Mouse (Mus musculus): ENCODE results near the gene Ccdc62. TPM values are rescaled to one million over a fixed set of nuclear protein-coding genes. Genes with fewer than 3 reads are reported as not detected.
A peak's percentile ranks its signal among the peaks of the same experiment; 100 is the strongest.

Ccdc62 gene
- polyA plus RNA-seq, 1 experiment from 2014 or later: 4.1 TPM

- Histone ChIP-seq H3K9ac (no peak overlapping the region), H3K27me3 (peaks cover 41% of the 10 kb centered on the region), H3K36me3 (no peaks in the 10 kb centered on the region), H3K27ac (no peak overlapping the region), H3K4me3 (replicated peaks) (no peak overlapping the region), H3K9me3 (replicated peaks) (no peaks in the 10 kb centered on the region), H3K4me1 (replicated peaks) (peaks cover 23% of the 10 kb centered on the region), H3K4me2 (no peak overlapping the region)
- no peak for DNase-seq
- 65% methylated on average over 4 of the region's 4 CpGs for WGBS (ENCODE audit: insufficient replicate concordance)
- ATAC-seq (ENCODE audit: low read depth): no peak
These were observed 40.1 kb downstream of the Ccdc62 start for GRCm38 (mm10) chr5:123970576-123970975.

- Histone ChIP-seq H3K4me2 (no peak overlapping the region), H3K27me3 (peaks cover 52% of the 10 kb centered on the region), H3K9ac (no peak overlapping the region), H3K27ac (no peak overlapping the region), H3K4me1 (replicated peaks) (peaks cover 36% of the 10 kb centered on the region), H3K36me3 (no peaks in the 10 kb centered on the region), H3K9me3 (replicated peaks) (no peaks in the 10 kb centered on the region), H3K4me3 (replicated peaks) (no peak overlapping the region)
- 62% methylated on average over 6 of the region's 6 CpGs for WGBS (ENCODE audit: insufficient replicate concordance)
- DNase-seq (no peak), ATAC-seq (ENCODE audit: low read depth) (no peak)
These were observed 42.0 kb downstream of the Ccdc62 start for GRCm38 (mm10) chr5:123972453-123972852.

GRCm38 (mm10) chr5:123973299-123974178 is 43.1 kb downstream of the Ccdc62 start, which contains the start of gene Hip1r:
Gene Hip1r, plus strand, starts transcription at chr5:123973628.
- H3K36me3 ChIP-seq: no peaks in the 10 kb centered on the region
- WGBS (ENCODE audit: insufficient replicate concordance): 2% methylated on average over 86 of the region's 106 CpGs
- H3K4me1 ChIP-seq (replicated peaks): peaks cover 46% of the 10 kb centered on the region
- H3K4me3 ChIP-seq (replicated peaks): peak within 1 kb of the TSS; percentile 75
- H3K4me2 ChIP-seq: peak within 1 kb of the TSS; percentile 97
- DNase-seq (peak; percentile 73), ATAC-seq (ENCODE audit: low read depth) (peak; percentile 87)
- peak within 1 kb of the TSS; percentile 81 for H3K9ac ChIP-seq
- peak within 1 kb of the TSS; percentile 81 for H3K27ac ChIP-seq
- H3K27me3 ChIP-seq: peaks cover 52% of the 10 kb centered on the region
- no peaks in the 10 kb centered on the region for H3K9me3 ChIP-seq (replicated peaks)

DNA sequence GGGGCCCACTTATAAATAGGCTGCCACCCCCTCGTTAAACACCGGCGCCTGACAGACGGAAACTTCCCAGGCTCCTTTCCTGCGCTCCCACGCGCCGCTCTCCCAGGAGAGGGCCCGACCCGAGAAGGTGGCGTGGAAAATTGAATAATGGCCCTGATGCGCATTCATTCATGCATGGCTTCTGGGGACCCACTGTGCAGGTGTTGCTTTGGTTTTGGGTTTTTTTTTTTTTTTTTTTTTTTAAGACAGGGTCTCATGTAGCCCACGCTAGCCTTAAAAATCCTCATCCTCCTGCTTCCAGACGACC is 43.7 kb downstream of the Ccdc62 start:
- no peaks in the 10 kb centered on the region for H3K9me3 ChIP-seq (replicated peaks)
- ATAC-seq (ENCODE audit: low read depth): no peak
- H3K4me2 ChIP-seq: peak overlapping the region; percentile 97
- 0% methylated on average over 14 of the region's 14 CpGs for WGBS (ENCODE audit: insufficient replicate concordance)
- DNase-seq: no peak
- H3K27ac ChIP-seq: peak overlapping the region; percentile 81
- H3K36me3 ChIP-seq: no peaks in the 10 kb centered on the region
- H3K27me3 ChIP-seq: peaks cover 52% of the 10 kb centered on the region
- peak overlapping the region; percentile 81 for H3K9ac ChIP-seq
- peak overlapping the region; percentile 75 for H3K4me3 ChIP-seq (replicated peaks)
- H3K4me1 ChIP-seq (replicated peaks): peaks cover 47% of the 10 kb centered on the region

DNA sequence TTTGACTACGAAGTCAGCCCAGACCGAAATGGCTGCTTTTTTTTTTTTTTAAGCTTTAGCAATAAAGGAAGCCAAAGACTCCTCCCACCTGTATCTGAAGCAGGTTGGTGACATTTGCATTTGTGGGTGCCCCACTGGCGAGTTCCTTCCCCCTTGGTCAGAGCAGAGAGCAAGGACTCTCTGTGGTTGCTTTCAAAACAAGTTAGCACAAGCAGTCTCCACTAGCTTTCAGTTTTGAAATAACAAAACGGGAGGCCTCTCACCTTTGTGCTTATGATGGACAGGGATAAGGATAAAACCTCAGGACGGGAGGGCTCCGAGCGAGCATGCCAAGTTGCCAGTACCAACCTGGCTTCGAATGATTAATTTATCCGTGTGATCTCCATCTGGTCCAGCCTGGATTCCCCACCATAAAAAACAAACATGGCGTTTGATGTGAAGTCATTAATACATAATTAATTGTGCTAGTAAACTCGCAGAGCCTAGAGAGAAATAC is 44.2 kb downstream of the Ccdc62 start:
- H3K9ac ChIP-seq: peak overlapping the region; percentile 81
- H3K9me3 ChIP-seq (replicated peaks): no peaks in the 10 kb centered on the region
- H3K4me1 ChIP-seq (replicated peaks): peaks cover 51% of the 10 kb centered on the region
- WGBS (ENCODE audit: insufficient replicate concordance): 38% methylated on average over 11 of the region's 11 CpGs
- peaks cover 52% of the 10 kb centered on the region for H3K27me3 ChIP-seq
- peak overlapping the region; percentile 97 for H3K4me2 ChIP-seq
- no peaks in the 10 kb centered on the region for H3K36me3 ChIP-seq
- H3K27ac ChIP-seq: peak overlapping the region; percentile 37; the same call in 1 of the 2 replicates
- ATAC-seq (ENCODE audit: low read depth) (no peak), DNase-seq (no peak)
- peak overlapping the region; percentile 75 for H3K4me3 ChIP-seq (replicated peaks)

- DNase-seq (no peak), ATAC-seq (ENCODE audit: low read depth) (no peak)
- no peaks in the 10 kb centered on the region for H3K9me3 ChIP-seq (replicated peaks)
- H3K4me2 ChIP-seq: peak overlapping the region; percentile 97
- H3K27ac ChIP-seq: peak overlapping the region; percentile 19; the same call in 1 of the 2 replicates
- WGBS (ENCODE audit: insufficient replicate concordance): 53% methylated on average over 6 of the region's 6 CpGs
- peaks cover 57% of the 10 kb centered on the region for H3K4me1 ChIP-seq (replicated peaks)
- no peak overlapping the region for H3K9ac ChIP-seq
- H3K27me3 ChIP-seq: peaks cover 48% of the 10 kb centered on the region
- H3K36me3 ChIP-seq: no peaks in the 10 kb centered on the region
- H3K4me3 ChIP-seq (replicated peaks): peak overlapping the region; percentile 75
These were observed 45.2 kb downstream of the Ccdc62 start for GRCm38 (mm10) chr5:123975668-123976180.

DNA sequence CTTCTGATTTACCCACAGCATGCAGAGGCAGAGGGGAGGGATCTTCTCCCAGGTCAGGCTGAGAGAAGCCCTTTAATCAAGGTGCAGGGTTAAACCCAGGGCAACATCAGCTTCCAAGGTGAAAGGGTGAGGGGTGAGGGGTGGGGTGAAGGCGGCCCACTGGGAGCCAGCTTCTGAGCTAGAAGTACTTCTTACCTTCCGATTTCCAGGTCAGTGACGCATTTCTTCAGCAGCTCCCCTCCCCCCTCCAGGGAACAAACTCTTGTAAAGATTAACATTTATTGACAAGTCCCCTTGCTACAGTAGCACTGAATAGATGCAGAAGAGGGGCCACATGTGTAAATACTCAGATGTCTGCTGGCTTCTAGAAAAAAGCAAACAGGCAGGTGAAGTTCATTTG is 46.8 kb downstream of the Ccdc62 start:
- DNase-seq: no peak
- no peaks in the 10 kb centered on the region for H3K36me3 ChIP-seq
- WGBS (ENCODE audit: insufficient replicate concordance): 53% methylated on average over 3 of the region's 3 CpGs
- no peak for ATAC-seq (ENCODE audit: low read depth)
- peak overlapping the region; percentile 58 for H3K27ac ChIP-seq
- no peak overlapping the region for H3K9ac ChIP-seq
- peak overlapping the region; percentile 97 for H3K4me2 ChIP-seq
- H3K4me1 ChIP-seq (replicated peaks): peaks cover 71% of the 10 kb centered on the region
- H3K4me3 ChIP-seq (replicated peaks): no peak overlapping the region
- no peaks in the 10 kb centered on the region for H3K9me3 ChIP-seq (replicated peaks)
- H3K27me3 ChIP-seq: peaks cover 42% of the 10 kb centered on the region

GRCm38 (mm10) chr5:123978131-123978530 is 47.7 kb downstream of the Ccdc62 start:
- Histone ChIP-seq H3K4me3 (replicated peaks) (no peak overlapping the region), H3K4me1 (replicated peaks) (peaks cover 78% of the 10 kb centered on the region), H3K27ac (peak overlapping the region; percentile 58), H3K36me3 (no peaks in the 10 kb centered on the region), H3K4me2 (0 out of 2 replicates have a peak overlapping the region, but pooled peaks have one; percentile 11), H3K9me3 (replicated peaks) (no peaks in the 10 kb centered on the region), H3K27me3 (peaks cover 34% of the 10 kb centered on the region), H3K9ac (no peak overlapping the region)
- ATAC-seq (ENCODE audit: low read depth): no peak
- WGBS (ENCODE audit: insufficient replicate concordance): 53% methylated on average over 5 of the region's 5 CpGs
- no peak for DNase-seq

DNA sequence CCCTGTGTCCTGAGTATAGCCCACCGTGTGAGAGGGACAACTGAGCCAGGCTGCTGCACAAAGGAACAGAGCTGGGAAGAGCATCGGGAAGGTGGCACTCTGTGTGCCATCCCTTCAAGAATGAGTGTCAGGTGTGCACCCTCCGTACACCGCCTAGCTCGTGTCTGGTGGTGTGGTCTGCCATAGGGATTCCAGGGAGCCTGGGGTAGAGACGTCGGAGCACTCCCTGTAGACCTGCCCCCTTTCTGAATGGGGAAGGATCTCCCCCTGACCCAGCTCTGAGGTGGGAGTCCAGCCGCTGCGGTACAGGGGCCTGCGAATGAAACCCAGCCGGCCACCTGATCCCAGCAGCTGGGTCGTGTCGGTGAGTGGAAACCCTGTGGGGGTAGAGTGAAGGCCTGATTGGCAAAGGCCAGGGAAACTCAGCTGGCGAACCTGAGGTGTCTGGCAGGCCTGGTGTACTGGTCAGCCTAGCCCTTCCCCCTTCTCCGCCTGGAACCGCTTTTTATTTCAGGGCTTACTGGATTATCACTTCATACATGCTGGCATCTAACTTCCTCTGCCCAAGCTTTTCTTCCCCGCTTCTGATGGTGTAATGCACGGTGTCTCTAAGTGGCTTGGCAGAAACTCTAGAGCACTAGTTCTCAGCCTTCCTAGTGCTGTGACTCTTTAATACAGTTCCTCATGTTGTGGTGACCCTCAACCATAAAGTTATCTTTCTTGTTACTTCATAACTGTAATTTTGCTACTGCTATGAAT is 48.9 kb downstream of the Ccdc62 start:
- no peaks in the 10 kb centered on the region for H3K9me3 ChIP-seq (replicated peaks)
- H3K36me3 ChIP-seq: no peaks in the 10 kb centered on the region
- no peak overlapping the region for H3K27ac ChIP-seq
- no peak overlapping the region for H3K9ac ChIP-seq
- 73% methylated on average over 18 of the region's 18 CpGs for WGBS (ENCODE audit: insufficient replicate concordance)
- no peak overlapping the region for H3K4me3 ChIP-seq (replicated peaks)
- peaks cover 23% of the 10 kb centered on the region for H3K27me3 ChIP-seq
- no peak for ATAC-seq (ENCODE audit: low read depth)
- H3K4me1 ChIP-seq (replicated peaks): peaks cover 69% of the 10 kb centered on the region
- no peak overlapping the region for H3K4me2 ChIP-seq
- DNase-seq: no peak

DNA sequence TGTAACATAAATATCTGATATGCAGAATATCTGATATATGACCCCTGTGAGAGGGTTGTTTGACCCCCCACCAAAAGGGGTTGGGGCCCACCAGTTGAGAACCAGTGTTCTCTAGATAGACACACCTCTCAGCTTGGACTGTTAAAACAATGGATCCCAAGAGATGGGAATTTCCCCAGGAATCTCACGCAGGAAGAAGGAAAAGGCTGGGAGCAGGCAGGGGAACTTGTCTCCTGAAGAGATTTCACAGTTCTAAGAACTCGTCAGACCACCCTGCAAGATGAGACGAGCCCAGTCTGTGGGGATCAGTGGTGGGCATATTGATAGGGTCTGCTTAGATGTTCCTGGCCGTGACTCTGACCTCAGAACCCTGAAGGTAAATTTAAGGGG is 49.5 kb downstream of the Ccdc62 start:
- WGBS (ENCODE audit: insufficient replicate concordance): 59% methylated on average over 4 of the region's 4 CpGs
- H3K36me3 ChIP-seq: no peaks in the 10 kb centered on the region
- no peak overlapping the region for H3K4me3 ChIP-seq (replicated peaks)
- no peak overlapping the region for H3K27ac ChIP-seq
- no peak overlapping the region for H3K9ac ChIP-seq
- H3K4me2 ChIP-seq: no peak overlapping the region
- no peak for DNase-seq
- no peak for ATAC-seq (ENCODE audit: low read depth)
- H3K27me3 ChIP-seq: peaks cover 17% of the 10 kb centered on the region
- H3K4me1 ChIP-seq (replicated peaks): peaks cover 68% of the 10 kb centered on the region
- H3K9me3 ChIP-seq (replicated peaks): no peaks in the 10 kb centered on the region

DNA sequence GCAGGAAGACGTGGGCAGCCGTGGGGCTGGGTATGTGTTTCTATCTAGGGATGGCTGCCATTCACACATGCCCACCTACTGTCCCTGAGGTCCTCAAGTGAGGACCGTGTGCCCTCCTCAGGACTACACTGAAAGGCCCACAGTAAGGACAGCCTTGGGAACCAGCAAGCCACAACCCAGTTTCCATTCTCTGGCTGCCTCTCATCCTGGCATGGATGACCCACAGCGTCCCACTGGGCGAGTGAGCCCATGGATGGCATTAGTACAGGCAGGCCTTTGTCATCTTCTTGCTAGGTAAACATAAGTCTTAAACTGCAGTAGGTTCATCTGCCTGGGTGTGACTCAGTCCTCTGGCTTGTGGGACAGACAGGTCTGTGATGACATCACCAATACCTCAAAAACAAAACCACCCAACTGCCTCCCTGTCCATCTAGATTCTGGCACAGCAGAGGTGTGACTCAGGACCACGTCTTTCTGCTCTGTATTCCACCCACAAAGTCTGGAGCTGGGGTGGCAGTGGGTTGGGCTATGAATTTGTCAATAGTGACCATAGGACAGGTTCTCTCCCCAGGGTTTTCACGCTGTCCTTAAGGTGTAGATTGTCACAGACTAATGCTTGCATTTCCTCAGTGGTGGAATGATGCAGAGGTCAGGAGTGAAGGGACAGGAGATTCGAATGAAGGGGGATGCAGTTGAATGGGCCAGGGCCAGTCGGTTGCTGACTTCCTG is 50.2 kb downstream of the Ccdc62 start:
- no peaks in the 10 kb centered on the region for H3K36me3 ChIP-seq
- H3K27me3 ChIP-seq: peaks cover 10% of the 10 kb centered on the region
- ATAC-seq (ENCODE audit: low read depth): no peak
- peaks cover 64% of the 10 kb centered on the region for H3K4me1 ChIP-seq (replicated peaks)
- WGBS (ENCODE audit: insufficient replicate concordance): 57% methylated on average over 9 of the region's 9 CpGs
- H3K9ac ChIP-seq: no peak overlapping the region
- H3K27ac ChIP-seq: no peak overlapping the region
- H3K9me3 ChIP-seq (replicated peaks): no peaks in the 10 kb centered on the region
- H3K4me3 ChIP-seq (replicated peaks): no peak overlapping the region
- no peak overlapping the region for H3K4me2 ChIP-seq
- DNase-seq: no peak
